Mouse (Mus musculus) E14TG2a.4 (cell line): ENCODE measurements at regions not wholly inside any gene's neighbourhood (a gene's known extent, or its start where the extent isn't known, plus 50 kb on each side); places are given as distances from the start of the nearest gene placed in this dataset.
"Not testable (repeated sequence)": the region's sequence is repeated elsewhere in the genome, so short reads cannot be mapped to it uniquely, and the experiment has no call there.

Experiments
- H3K27me3 ChIP-seq: 2 replicates; pipeline ENCODE4 v1.6.1; 2014; ENCODE audit warnings: low read length, control low read depth; ENCODE audit not compliant: insufficient read depth
- H3K36me3 ChIP-seq: 2 replicates; pipeline ENCODE4 v1.6.1; 2014; ENCODE audit warnings: low read length, control low read depth; ENCODE audit not compliant: insufficient read depth
- H3K4me1 ChIP-seq: replicated peaks from 2 replicates; pipeline ENCODE4 v1.6.1; 2014; ENCODE audit warnings: low read depth, low read length, control low read depth
- H3K4me3 ChIP-seq: replicated peaks from 2 replicates; pipeline ENCODE4 v1.5.1; 2014; ENCODE audit warnings: mild to moderate bottlenecking, low read length
- H3K9me3 ChIP-seq: 2 replicates; pipeline ENCODE4 v1.6.1; 2014; ENCODE audit warnings: low read length, control low read depth
- CTCF ChIP-seq: conservative IDR thresholded peaks from 2 replicates; pipeline ENCODE4 v1.5.1; 2014; ENCODE audit warnings: low read length
- NANOG ChIP-seq: IDR thresholded peaks from 2 replicates; pipeline ENCODE4 v1.6.1; 2014; ENCODE audit warnings: borderline replicate concordance, low read length, mixed read lengths
- POU5F1 ChIP-seq: IDR thresholded peaks from 2 replicates; pipeline ENCODE4 v1.6.1; 2014; ENCODE audit warnings: low read length, borderline replicate concordance

- Histone ChIP-seq H3K4me1 (no peaks in the 10 kb centered on the region), H3K4me3 (no peak overlapping the region), H3K9me3 (no peaks in the 10 kb centered on the region), H3K27me3 (no peaks in the 10 kb centered on the region), H3K36me3 (no peaks in the 10 kb centered on the region)
- no peak for TF ChIP-seq POU5F1
- no peak for TF ChIP-seq CTCF
- TF ChIP-seq NANOG, result no peak
Measured at GRCm38 (mm10) chrX:94857954-94858353, 133.6 kb downstream of the Zxdb start.

DNA sequence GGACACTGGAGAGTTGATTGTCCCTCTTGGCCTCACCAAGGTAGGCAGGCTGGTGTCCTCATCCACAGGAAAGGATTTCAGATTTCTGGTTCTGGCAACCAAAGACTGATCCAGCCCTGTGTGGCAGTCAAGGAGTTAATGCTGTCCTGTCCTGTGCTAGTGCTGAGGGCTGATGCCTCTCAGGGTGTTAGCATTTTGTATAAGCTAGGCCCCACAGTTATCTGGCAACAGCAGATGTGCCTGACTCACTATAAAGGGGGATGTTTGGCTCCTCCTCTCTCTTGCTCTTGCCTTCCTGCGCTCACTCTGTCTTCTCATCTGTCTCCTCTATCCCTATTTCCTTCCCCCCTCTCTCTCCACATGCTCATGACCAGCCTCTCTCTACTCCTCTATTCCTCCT, 138.8 kb downstream of the Zxdb start:
- TF ChIP-seq NANOG (no peak), POU5F1 (no peak), CTCF (no peak)
- Histone ChIP-seq H3K36me3 (no peaks in the 10 kb centered on the region), H3K27me3 (no peaks in the 10 kb centered on the region), H3K4me1 (0 out of 2 replicates have a peak, but pooled peaks cover 4% of the 10 kb centered on the region), H3K4me3 (no peak overlapping the region), H3K9me3 (no peaks in the 10 kb centered on the region)

GRCm38 (mm10) chrX:94865531-94866502, 141.4 kb downstream of the Zxdb start:
- no peaks in the 10 kb centered on the region for H3K27me3 ChIP-seq
- no peaks in the 10 kb centered on the region for H3K36me3 ChIP-seq
- TF ChIP-seq POU5F1 (no peak), NANOG (no peak), CTCF (peak; percentile 56)
- H3K9me3 ChIP-seq, result no peaks in the 10 kb centered on the region
- H3K4me1 ChIP-seq, result 0 out of 2 replicates have a peak, but pooled peaks cover 4% of the 10 kb centered on the region
- H3K4me3 ChIP-seq, result peak overlapping the region; percentile 55

GRCm38 (mm10) chrX:94883547-94883946, 142.9 kb downstream of the Spin4 start:
- H3K4me1 ChIP-seq, H3K4me3 ChIP-seq, H3K36me3 ChIP-seq: not testable (repeated sequence)

More at GRCm38 (mm10) chrX:94883547-94883946, 142.9 kb downstream of the Spin4 start:
- H3K9me3 ChIP-seq, H3K27me3 ChIP-seq: not testable (repeated sequence)
